ENCODE assay signal across 22 mouse cellular contexts in genomic region chr12:7670561-7670960, GRCm38 (mm10).
"Had no signal": no experiment of that assay in that cellular context is flagged by ENCODE, and none has a peak within 500 bp of the region (broad histone marks: within the 10 kb centered on the region; RNA-seq: fewer than 3 reads in every experiment).

No protein-coding gene starts in this region.

- H3K4me1 ChIP-seq: kidney, embryonic 15.5 days; limb, embryonic 10.5 days; limb, embryonic 13.5 days; liver, embryonic 13.5 days; lung, embryonic 15.5 days; megakaryocyte, embryonic 14.5 days; midbrain, embryonic 13.5 days; neural tube, embryonic 13.5 days had no signal

- H3K36me3 ChIP-seq: kidney, embryonic 15.5 days; limb, embryonic 10.5 days; limb, embryonic 13.5 days; liver, embryonic 13.5 days; lung, embryonic 15.5 days; midbrain, embryonic 10.5 days; midbrain, embryonic 13.5 days; neural tube, embryonic 13.5 days had no signal

- H3K4me3 ChIP-seq: kidney, embryonic 15.5 days; layer of hippocampus, adult 2 months; limb, embryonic 10.5 days; limb, embryonic 13.5 days; liver, embryonic 13.5 days; lung, embryonic 15.5 days; megakaryocyte, embryonic 14.5 days; midbrain, embryonic 10.5 days; midbrain, embryonic 13.5 days; myocyte; neural tube, embryonic 13.5 days had no signal

- H3K27ac ChIP-seq: kidney, embryonic 15.5 days; layer of hippocampus, adult 2 months; limb, embryonic 10.5 days; limb, embryonic 13.5 days; liver, embryonic 13.5 days; lung, embryonic 15.5 days; midbrain, embryonic 10.5 days; midbrain, embryonic 13.5 days; neural tube, embryonic 13.5 days; stomach, postnatal 0 days had no signal

- DNase-seq: kidney, adult 11 months; kidney, adult 8-10 months; kidney, postnatal 14 days; layer of hippocampus, adult 9-11 months; liver; liver, embryonic 13.5 days; lung, postnatal 10 days; lung, postnatal 36 days; retina, postnatal 1 day; thymus, postnatal 25 days had no signal

- ATAC-seq: midbrain, embryonic 13.5 days; midbrain, embryonic 16.5 days had no signal

- H3K9ac ChIP-seq: kidney, embryonic 15.5 days; limb, embryonic 13.5 days; liver, embryonic 13.5 days; lung, embryonic 15.5 days; midbrain, embryonic 13.5 days; neural tube, embryonic 13.5 days had no signal

- H3K27me3 ChIP-seq: kidney, embryonic 15.5 days; limb, embryonic 13.5 days; liver, embryonic 13.5 days; lung, embryonic 15.5 days; megakaryocyte, embryonic 14.5 days; midbrain, embryonic 13.5 days; neural tube, embryonic 13.5 days had no signal

- H3K4me2 ChIP-seq: kidney, embryonic 15.5 days; limb, embryonic 13.5 days; liver, embryonic 13.5 days; lung, embryonic 15.5 days; midbrain, embryonic 13.5 days; neural tube, embryonic 13.5 days had no signal

- H3K9me3 ChIP-seq: kidney, embryonic 15.5 days; limb, embryonic 10.5 days; limb, embryonic 13.5 days; liver, embryonic 13.5 days; lung, embryonic 15.5 days; megakaryocyte, embryonic 14.5 days; midbrain, embryonic 10.5 days; midbrain, embryonic 13.5 days; neural tube, embryonic 13.5 days had no signal
